12 mouse cellular contexts compared by ENCODE assay signal in genomic region chr3:34671024-34671660, GRCm38 (mm10). TPM values are rescaled to one million over a fixed set of nuclear protein-coding genes. Genes with fewer than 3 reads are reported as not detected.
DNase-seq lines count a peak whose midpoint lies in the region; ATAC-seq and TF ChIP-seq lines count a peak whose summit lies in the region.
"Had no signal": no experiment of that assay in that cellular context is flagged by ENCODE, and none has a peak within 500 bp of the region (broad histone marks: within the 10 kb centered on the region; RNA-seq: fewer than 3 reads in every experiment).

No protein-coding gene starts in this region.

- no peaks in the 10 kb centered on the region for H3K27me3 ChIP-seq in hindbrain, embryonic 11.5 days (ENCODE audit: control insufficient read depth, insufficient read depth, low read length)
- peaks cover 19% of the 10 kb centered on the region for H3K27me3 ChIP-seq in midbrain, postnatal 0 days (ENCODE audit: insufficient read depth, low read length)

- peak; percentile 30 for DNase-seq in heart, adult 11 months
- DNase-seq in heart, adult 9 months (ENCODE audit: low spot score in 2 of 2), result no peak
- peak; percentile 64 for DNase-seq in embryo, embryonic 11 days
- peak; percentile 49 for DNase-seq in hindbrain, embryonic 11.5 days (ENCODE audit: low spot score)
- no peak for DNase-seq in midbrain, postnatal 0 days (ENCODE audit: low spot score)
- DNase-seq in layer of hippocampus, adult 8-10 months (ENCODE audit: low spot score in 2 of 2), result no peak
- no peak for DNase-seq in cerebellum, adult 9-10 months
- DNase-seq in layer of hippocampus, postnatal 14 days (ENCODE audit: low spot score in 2 of 2), result no peak
- DNase-seq: cerebellum, adult 8-10 months; heart, adult 2 months; kidney, postnatal 14 days had no signal

- no peak for ATAC-seq in hindbrain, embryonic 11.5 days (ENCODE audit: low FRiP score)
- ATAC-seq in midbrain, postnatal 0 days (ENCODE audit: low FRiP score), result no peak

- H3K27ac ChIP-seq in hindbrain, embryonic 11.5 days (ENCODE audit: low read depth, low read length), result no peak overlapping the region
- H3K27ac ChIP-seq in midbrain, postnatal 0 days (ENCODE audit: low read depth, low read length), result peak overlapping the region; percentile 43; the same call in 1 of the 2 replicates
- H3K27ac ChIP-seq: heart, adult 2 months; limb, embryonic 15.5 days had no signal

- peaks cover 15% of the 10 kb centered on the region for H3K4me1 ChIP-seq in hindbrain, embryonic 11.5 days (replicated peaks; ENCODE audit: control insufficient read depth, insufficient read depth, low read length)
- peaks cover 2% of the 10 kb centered on the region; the same call in 1 of the 2 replicates for H3K4me1 ChIP-seq in midbrain, postnatal 0 days (ENCODE audit: insufficient read depth, low read length)
- H3K4me1 ChIP-seq: limb, embryonic 15.5 days had no signal

- H3K9me3 ChIP-seq in hindbrain, embryonic 11.5 days (ENCODE audit: control insufficient read depth, low read length), result no peaks in the 10 kb centered on the region
- no peaks in the 10 kb centered on the region for H3K9me3 ChIP-seq in midbrain, postnatal 0 days (ENCODE audit: low read length)
- H3K9me3 ChIP-seq: limb, embryonic 15.5 days had no signal

- peak overlapping the region; percentile 2; the same call in 1 of the 2 replicates for H3K9ac ChIP-seq in hindbrain, embryonic 11.5 days (ENCODE audit: low read depth, low read length)
- no peak overlapping the region for H3K9ac ChIP-seq in midbrain, postnatal 0 days (replicated peaks; ENCODE audit: low read length, poor library complexity, severe bottlenecking)
- H3K9ac ChIP-seq: limb, embryonic 15.5 days had no signal

- no peak overlapping the region for H3K4me2 ChIP-seq in hindbrain, embryonic 11.5 days (replicated peaks; ENCODE audit: low read depth, low read length)
- no peak overlapping the region for H3K4me2 ChIP-seq in midbrain, postnatal 0 days (ENCODE audit: low read depth, low read length, poor library complexity, severe bottlenecking)
- H3K4me2 ChIP-seq: limb, embryonic 15.5 days had no signal

- H3K36me3 ChIP-seq in hindbrain, embryonic 11.5 days (ENCODE audit: control insufficient read depth, insufficient read depth, low read length), result no peaks in the 10 kb centered on the region
- no peaks in the 10 kb centered on the region; the same call in 1 of the 2 replicates for H3K36me3 ChIP-seq in midbrain, postnatal 0 days (ENCODE audit: insufficient read depth, low read length)
- H3K36me3 ChIP-seq: limb, embryonic 15.5 days had no signal

- no peak overlapping the region for H3K4me3 ChIP-seq in hindbrain, embryonic 11.5 days (ENCODE audit: low read depth, low read length)
- no peak overlapping the region for H3K4me3 ChIP-seq in midbrain, postnatal 0 days (ENCODE audit: low read depth, low read length)
- H3K4me3 ChIP-seq: heart, adult 2 months; limb, embryonic 15.5 days had no signal

- peak; percentile 44 for TF ChIP-seq CTCF in midbrain, postnatal 0 days (IDR thresholded peaks at IDR 0.05)

- WGBS in hindbrain, embryonic 11.5 days, result 6% methylated on average over 15 of the region's 15 CpGs
- WGBS in midbrain, postnatal 0 days, result 13% methylated on average over 15 of the region's 15 CpGs

RNA-seq across cellular contexts. Expression of gene Sox2, which starts 20.9 kb away (rescaled TPM):
- 25.1 and 36.7 TPM in 2 replicates for polyA plus RNA-seq in hindbrain, embryonic 11.5 days (2014; fragmentation: Nextera tagmentation; extraction: Ambion mirVana)
- 77.8 and 79.1 TPM in 2 replicates for total RNA-seq in midbrain, postnatal 0 days (2014; rRNA removed)
- polyA plus RNA-seq in midbrain, postnatal 0 days (2015; fragmentation: Nextera tagmentation; extraction: Ambion mirVana), result 21.6 and 29.7 TPM in 2 replicates
- 10 to 100 TPM; 38.6 to 47.2 (median 43.5) TPM for total RNA-seq in layer of hippocampus, adult 8-10 months (2022)
- total RNA-seq in layer of hippocampus, postnatal 14 days (2021), result 10 to 100 TPM; 48.1 to 50.1 TPM
- total RNA-seq: heart, adult 2 months had no signal

Comparison
In these comparisons a context has a peak if more than half of its experiments do, and no peak if none do; other contexts are left out.
1. DNase-seq: peak in heart, adult 11 months (single experiment), embryo, embryonic 11 days (single experiment) and hindbrain, embryonic 11.5 days (single experiment); none in heart, adult 9 months (0 of 2), midbrain, postnatal 0 days (single experiment), layer of hippocampus, adult 8-10 months (0 of 2), cerebellum, adult 9-10 months (single experiment) and layer of hippocampus, postnatal 14 days (0 of 2).